Mouse (Mus musculus): ENCODE data around the gene Fam172a. TPM values are rescaled to one million over a fixed set of nuclear protein-coding genes. Genes with fewer than 3 reads are reported as not detected.

Gene Fam172a
- polyA plus RNA-seq, 1 experiment = 4.0 TPM

DNA sequence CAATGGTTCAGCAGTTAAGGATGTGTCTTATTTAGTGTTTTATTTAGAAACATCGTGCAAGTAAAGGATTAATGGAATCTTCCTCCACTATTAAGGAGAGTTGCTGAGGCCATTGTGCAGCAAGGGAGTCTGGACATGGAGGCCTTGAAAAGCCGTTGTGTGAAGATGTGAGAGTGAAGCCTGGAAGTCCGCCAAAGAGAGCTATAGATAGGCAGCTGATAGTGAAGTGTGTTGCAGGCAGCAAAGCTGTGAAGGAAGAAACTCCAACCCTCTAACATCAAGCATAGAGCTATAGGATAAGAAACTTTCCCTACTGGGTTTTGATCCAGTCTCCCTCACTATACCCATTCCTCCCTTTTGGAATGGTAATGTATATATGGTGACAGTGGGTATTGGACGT lies 385.9 kb downstream of the Fam172a start:
- Histone ChIP-seq H3K4me1 (ENCODE audit: control insufficient read depth, insufficient read depth, low read length) (no peaks in the 10 kb centered on the region), H3K36me3 (ENCODE audit: control insufficient read depth, insufficient read depth, low read length) (no peaks in the 10 kb centered on the region), H3K27me3 (ENCODE audit: control insufficient read depth, insufficient read depth, low read length) (no peaks in the 10 kb centered on the region), H3K27ac (ENCODE audit: control insufficient read depth, insufficient read depth, low read depth, low read length) (no peak overlapping the region), H3K4me3 (ENCODE audit: control insufficient read depth, low read depth, low read length) (no peak overlapping the region)
- TF ChIP-seq CTCF (IDR thresholded peaks at IDR 0.05; ENCODE audit: control insufficient read depth, insufficient read depth, insufficient replicate concordance, low read depth, low read length) (no peak), POLR2A (IDR thresholded peaks at IDR 0.05; ENCODE audit: control insufficient read depth, low read depth, low read length) (no peak)

DNA sequence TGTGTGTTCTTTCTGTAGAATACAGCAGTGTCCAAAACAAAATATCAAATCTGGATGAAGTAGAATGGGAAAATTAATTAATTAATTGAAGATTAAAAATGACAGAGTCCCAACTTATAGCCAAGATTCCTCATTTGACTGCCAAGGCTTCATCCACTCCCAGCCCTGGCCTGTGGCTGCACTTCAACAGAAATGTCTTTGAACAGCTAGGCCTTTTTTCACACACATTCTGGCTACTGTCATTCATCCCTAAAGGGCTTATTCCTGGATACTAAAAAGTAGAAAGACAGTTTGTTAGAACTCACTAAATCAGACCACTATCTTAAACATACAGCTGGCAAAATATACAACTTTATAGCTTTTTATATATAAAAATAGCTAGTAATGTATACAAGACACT lies 388.9 kb downstream of the Fam172a start:
- no peak overlapping the region for H3K27ac ChIP-seq (ENCODE audit: control insufficient read depth, insufficient read depth, low read depth, low read length)
- TF ChIP-seq POLR2A (IDR thresholded peaks at IDR 0.05; ENCODE audit: control insufficient read depth, low read depth, low read length) (no peak), CTCF (IDR thresholded peaks at IDR 0.05; ENCODE audit: control insufficient read depth, insufficient read depth, insufficient replicate concordance, low read depth, low read length) (no peak)
- no peaks in the 10 kb centered on the region for H3K36me3 ChIP-seq (ENCODE audit: control insufficient read depth, insufficient read depth, low read length)
- H3K4me1 ChIP-seq (ENCODE audit: control insufficient read depth, insufficient read depth, low read length) = no peaks in the 10 kb centered on the region
- no peak overlapping the region for H3K4me3 ChIP-seq (ENCODE audit: control insufficient read depth, low read depth, low read length)
- no peaks in the 10 kb centered on the region for H3K27me3 ChIP-seq (ENCODE audit: control insufficient read depth, insufficient read depth, low read length)

DNA sequence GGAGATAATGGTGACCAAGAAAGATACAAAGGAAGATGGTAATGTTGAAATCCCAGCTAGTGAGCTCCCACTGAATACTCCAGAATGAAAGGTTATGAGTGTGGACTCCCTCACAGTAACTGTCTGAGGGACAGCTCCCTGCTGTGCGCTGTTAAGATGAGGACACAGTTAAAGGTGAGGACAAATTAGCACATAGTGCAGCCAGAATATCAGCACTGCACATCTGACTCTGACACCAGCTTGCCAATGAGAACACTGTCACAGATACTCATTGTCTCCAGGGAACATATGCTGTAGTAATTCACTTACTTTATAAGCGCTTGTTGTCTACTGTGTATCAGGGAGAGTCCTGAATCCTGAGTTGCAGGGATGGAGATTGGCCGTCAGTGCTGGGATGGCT lies 390.1 kb downstream of the Fam172a start:
- Histone ChIP-seq H3K4me1 (ENCODE audit: control insufficient read depth, insufficient read depth, low read length) (no peaks in the 10 kb centered on the region), H3K36me3 (ENCODE audit: control insufficient read depth, insufficient read depth, low read length) (no peaks in the 10 kb centered on the region), H3K27me3 (ENCODE audit: control insufficient read depth, insufficient read depth, low read length) (no peaks in the 10 kb centered on the region), H3K27ac (ENCODE audit: control insufficient read depth, insufficient read depth, low read depth, low read length) (no peak overlapping the region), H3K4me3 (ENCODE audit: control insufficient read depth, low read depth, low read length) (no peak overlapping the region)
- TF ChIP-seq POLR2A (IDR thresholded peaks at IDR 0.05; ENCODE audit: control insufficient read depth, low read depth, low read length) = no peak
- no peak for TF ChIP-seq CTCF (IDR thresholded peaks at IDR 0.05; ENCODE audit: control insufficient read depth, insufficient read depth, insufficient replicate concordance, low read depth, low read length)

DNA sequence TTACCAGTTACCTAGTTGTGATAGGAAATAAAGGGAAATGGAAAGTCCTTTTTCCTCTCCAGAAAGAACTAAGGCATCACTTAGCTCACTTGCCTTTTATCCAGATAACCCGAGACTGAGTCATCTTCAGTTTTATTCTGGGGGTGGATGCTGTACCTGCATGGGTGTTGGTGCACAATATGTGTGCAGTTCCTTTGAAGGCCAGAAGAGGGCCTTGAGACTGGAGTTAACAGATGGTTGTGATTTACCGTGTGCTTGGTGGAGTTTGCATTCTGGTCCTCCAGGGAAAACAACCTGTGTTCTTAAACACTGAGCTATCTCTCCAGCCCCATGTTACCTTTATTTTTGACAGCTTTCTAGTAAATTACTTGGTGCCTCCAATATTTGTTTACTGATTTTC lies 392.5 kb downstream of the Fam172a start:
- Histone ChIP-seq H3K27me3 (ENCODE audit: control insufficient read depth, insufficient read depth, low read length) (no peaks in the 10 kb centered on the region), H3K4me3 (ENCODE audit: control insufficient read depth, low read depth, low read length) (no peak overlapping the region), H3K27ac (ENCODE audit: control insufficient read depth, insufficient read depth, low read depth, low read length) (no peak overlapping the region), H3K36me3 (ENCODE audit: control insufficient read depth, insufficient read depth, low read length) (no peaks in the 10 kb centered on the region), H3K4me1 (ENCODE audit: control insufficient read depth, insufficient read depth, low read length) (no peaks in the 10 kb centered on the region)
- no peak for TF ChIP-seq CTCF (IDR thresholded peaks at IDR 0.05; ENCODE audit: control insufficient read depth, insufficient read depth, insufficient replicate concordance, low read depth, low read length)
- TF ChIP-seq POLR2A (IDR thresholded peaks at IDR 0.05; ENCODE audit: control insufficient read depth, low read depth, low read length) = no peak

DNA sequence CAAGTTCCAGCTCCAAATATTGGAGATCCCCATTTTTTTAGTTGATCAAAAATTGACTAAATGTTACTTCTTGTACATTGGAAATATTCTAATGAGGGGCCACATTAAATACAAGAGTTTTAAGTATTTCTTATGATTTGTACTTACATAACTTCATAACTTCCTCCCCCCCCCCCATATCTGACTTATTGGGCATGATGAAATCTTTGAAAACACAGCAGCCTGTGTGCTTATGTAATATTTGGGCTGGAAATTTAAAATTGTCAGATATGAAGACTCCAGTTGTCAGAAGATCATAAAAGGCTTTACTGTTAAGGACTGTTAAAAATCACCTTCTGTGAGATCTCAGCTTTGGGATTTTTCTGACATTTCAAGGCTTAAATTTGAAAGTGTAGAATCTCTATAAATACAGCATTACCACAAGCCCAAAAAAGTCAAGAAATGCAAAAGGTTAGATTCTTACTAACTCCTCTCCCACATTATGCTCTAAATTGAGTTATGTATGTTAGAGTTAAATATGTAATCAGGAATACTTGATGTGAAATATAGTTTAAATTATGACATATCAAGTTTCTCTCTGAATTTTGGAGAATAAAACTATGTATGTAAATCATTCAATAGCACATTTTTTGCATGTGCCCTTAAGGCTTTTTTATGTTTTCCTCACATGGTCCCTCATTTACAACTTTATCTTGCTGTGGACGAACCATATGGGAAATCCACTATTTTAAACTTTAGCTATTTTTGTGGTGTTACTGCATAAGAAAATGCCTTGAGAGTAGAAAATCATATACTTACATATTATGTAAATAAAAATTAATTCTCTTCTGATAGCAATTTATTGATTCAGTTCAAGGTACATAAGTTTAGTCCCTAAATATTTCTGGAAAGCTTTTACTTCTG lies 393.5 kb downstream of the Fam172a start:
- no peak for TF ChIP-seq CTCF (IDR thresholded peaks at IDR 0.05; ENCODE audit: control insufficient read depth, insufficient read depth, insufficient replicate concordance, low read depth, low read length)
- no peak for TF ChIP-seq POLR2A (IDR thresholded peaks at IDR 0.05; ENCODE audit: control insufficient read depth, low read depth, low read length)
- Histone ChIP-seq H3K4me1 (ENCODE audit: control insufficient read depth, insufficient read depth, low read length) (no peaks in the 10 kb centered on the region), H3K27me3 (ENCODE audit: control insufficient read depth, insufficient read depth, low read length) (no peaks in the 10 kb centered on the region), H3K4me3 (ENCODE audit: control insufficient read depth, low read depth, low read length) (no peak overlapping the region), H3K36me3 (ENCODE audit: control insufficient read depth, insufficient read depth, low read length) (no peaks in the 10 kb centered on the region), H3K27ac (ENCODE audit: control insufficient read depth, insufficient read depth, low read depth, low read length) (no peak overlapping the region)

DNA sequence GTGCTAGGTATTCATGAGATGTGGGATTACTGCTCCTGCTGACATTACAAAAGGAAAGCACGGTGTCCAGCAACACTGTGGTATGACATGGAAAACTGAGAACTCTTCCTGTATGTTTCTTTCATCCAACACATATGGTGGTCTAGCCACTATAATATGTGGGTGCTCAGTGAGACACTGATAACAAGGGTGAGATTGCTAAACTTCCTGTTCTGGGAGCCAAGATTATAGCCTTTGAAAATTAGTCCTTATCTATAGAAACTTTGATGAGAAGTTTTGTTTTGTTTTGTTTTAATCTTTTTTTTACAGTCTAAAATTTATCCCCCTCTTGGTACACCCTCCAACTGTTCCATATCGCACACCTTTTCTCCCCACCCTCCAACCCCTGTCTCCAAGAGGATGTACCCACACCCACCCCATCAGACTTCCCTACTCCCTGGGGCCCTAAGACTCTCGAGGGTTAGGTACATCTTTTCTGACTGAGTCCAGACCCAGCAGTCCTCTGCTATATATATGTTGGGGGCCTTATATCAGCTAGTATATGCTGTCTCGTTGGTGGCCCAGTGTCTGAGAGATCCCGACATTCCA lies 397.1 kb downstream of the Fam172a start:
- Histone ChIP-seq H3K4me1 (ENCODE audit: control insufficient read depth, insufficient read depth, low read length) (no peaks in the 10 kb centered on the region), H3K4me3 (ENCODE audit: control insufficient read depth, low read depth, low read length) (no peak overlapping the region), H3K27me3 (ENCODE audit: control insufficient read depth, insufficient read depth, low read length) (no peaks in the 10 kb centered on the region), H3K36me3 (ENCODE audit: control insufficient read depth, insufficient read depth, low read length) (no peaks in the 10 kb centered on the region), H3K27ac (ENCODE audit: control insufficient read depth, insufficient read depth, low read depth, low read length) (no peak overlapping the region)
- no peak for TF ChIP-seq CTCF (IDR thresholded peaks at IDR 0.05; ENCODE audit: control insufficient read depth, insufficient read depth, insufficient replicate concordance, low read depth, low read length)
- TF ChIP-seq POLR2A (IDR thresholded peaks at IDR 0.05; ENCODE audit: control insufficient read depth, low read depth, low read length) = no peak

DNA sequence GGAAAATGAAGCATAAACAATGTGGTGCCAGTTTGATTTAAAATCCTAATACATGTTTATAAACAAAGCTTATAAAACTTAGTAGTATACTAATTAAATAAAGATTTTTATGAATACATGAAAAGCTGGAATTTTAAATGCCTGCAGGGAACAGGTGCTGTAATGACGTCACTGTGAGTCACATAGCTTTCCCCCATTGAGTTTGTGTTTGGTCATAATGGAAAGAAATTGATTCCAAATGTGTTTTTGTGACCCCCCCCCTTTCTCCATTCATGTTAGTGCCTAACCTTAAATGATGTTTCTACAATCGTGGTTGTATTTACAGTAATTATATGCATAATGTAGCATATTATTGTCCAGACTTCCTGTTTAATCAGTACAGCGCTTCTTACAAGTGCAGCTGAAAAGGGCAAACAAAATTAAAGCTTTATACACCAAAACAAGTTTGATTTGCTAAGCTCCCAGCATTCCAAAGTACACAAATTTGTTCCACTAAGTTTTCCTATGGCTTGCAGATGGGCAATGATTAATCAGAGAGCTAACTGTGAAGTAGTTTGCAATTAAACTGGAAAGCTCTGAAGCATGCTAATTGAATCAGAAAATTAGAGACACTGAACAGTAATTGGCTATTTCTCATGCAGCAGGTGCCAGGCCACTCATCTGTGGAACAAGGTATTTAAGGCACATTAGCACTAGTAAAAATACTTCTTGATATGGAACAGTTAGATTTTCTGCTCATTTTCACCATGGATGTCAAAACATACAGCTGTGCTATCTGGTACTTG lies 398.1 kb downstream of the Fam172a start:
- no peaks in the 10 kb centered on the region for H3K36me3 ChIP-seq (ENCODE audit: control insufficient read depth, insufficient read depth, low read length)
- H3K4me3 ChIP-seq (ENCODE audit: control insufficient read depth, low read depth, low read length) = no peak overlapping the region
- TF ChIP-seq POLR2A (IDR thresholded peaks at IDR 0.05; ENCODE audit: control insufficient read depth, low read depth, low read length) = no peak
- no peak for TF ChIP-seq CTCF (IDR thresholded peaks at IDR 0.05; ENCODE audit: control insufficient read depth, insufficient read depth, insufficient replicate concordance, low read depth, low read length)
- no peak overlapping the region for H3K27ac ChIP-seq (ENCODE audit: control insufficient read depth, insufficient read depth, low read depth, low read length)
- H3K27me3 ChIP-seq (ENCODE audit: control insufficient read depth, insufficient read depth, low read length) = no peaks in the 10 kb centered on the region
- no peaks in the 10 kb centered on the region for H3K4me1 ChIP-seq (ENCODE audit: control insufficient read depth, insufficient read depth, low read length)

Measured in testis, adult 2 months (tissue).